Mouse (Mus musculus) MEL-GATA-1-ER (cell line): ENCODE results near the gene Copg2.

ENCODE experiments used
- DNase-seq: peaks from one replicate; pipeline ENCODE4 v3.0.0-alpha.2; 2012; ENCODE audit warnings: low read depth; ENCODE audit errors: extremely low read depth

Copg2 gene

DNA sequence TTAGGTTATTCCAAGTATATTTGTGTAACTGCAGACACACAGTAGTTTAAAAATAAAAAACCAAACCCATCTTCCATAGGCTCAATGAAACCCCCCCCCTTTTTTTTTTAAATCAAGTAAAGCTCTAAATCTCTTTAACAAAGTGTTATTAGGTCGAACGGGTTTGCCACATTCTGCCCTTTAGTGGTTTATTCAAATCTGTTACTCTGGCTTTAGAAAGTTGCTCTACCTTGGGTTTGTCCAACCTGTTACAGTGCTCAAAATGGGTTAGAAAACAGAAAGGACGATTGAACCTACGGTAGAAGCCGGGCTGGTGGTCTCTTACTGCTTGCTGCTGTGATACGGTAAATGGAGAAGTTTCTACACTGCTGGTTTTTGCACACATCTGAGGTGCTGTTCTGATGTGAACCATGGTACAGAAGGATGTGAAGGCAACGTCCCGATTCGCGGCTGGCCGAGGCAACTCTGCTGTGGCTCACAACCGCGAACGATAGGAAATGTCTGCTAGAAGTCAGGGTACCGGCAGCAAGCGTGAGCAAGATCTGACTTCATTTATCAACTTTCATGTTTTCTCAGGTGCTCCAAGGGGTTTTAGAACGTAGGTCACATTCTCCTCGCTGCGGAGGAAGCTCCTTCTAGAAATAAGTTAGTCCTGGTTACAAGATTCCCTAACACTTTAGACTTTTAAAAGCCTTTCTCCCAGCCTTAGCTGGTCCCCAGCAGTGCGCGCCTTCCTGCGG lies 161.4 kb downstream of the Copg2 start:
- DNase-seq: no peak

DNA sequence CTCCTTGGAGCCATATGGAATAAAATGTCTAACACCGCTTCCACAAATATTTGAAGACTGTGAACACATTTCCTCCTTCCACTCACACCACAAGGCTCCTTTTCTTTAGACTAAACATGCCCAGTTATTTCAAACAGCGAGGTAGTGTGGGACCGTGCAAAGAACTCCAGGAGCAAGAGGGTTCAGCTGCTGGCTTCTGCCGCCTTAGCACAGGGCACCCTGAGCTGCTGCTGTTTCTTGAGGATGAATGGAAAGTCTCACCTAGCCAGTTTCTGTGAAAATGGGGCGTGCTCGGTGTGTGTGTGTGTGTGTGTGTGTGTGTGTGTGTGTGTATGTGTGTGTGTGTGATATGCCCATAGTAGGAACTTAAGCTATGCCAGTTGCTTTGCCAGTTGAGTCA lies 162.1 kb downstream of the Copg2 start:
- no peak for DNase-seq

DNA sequence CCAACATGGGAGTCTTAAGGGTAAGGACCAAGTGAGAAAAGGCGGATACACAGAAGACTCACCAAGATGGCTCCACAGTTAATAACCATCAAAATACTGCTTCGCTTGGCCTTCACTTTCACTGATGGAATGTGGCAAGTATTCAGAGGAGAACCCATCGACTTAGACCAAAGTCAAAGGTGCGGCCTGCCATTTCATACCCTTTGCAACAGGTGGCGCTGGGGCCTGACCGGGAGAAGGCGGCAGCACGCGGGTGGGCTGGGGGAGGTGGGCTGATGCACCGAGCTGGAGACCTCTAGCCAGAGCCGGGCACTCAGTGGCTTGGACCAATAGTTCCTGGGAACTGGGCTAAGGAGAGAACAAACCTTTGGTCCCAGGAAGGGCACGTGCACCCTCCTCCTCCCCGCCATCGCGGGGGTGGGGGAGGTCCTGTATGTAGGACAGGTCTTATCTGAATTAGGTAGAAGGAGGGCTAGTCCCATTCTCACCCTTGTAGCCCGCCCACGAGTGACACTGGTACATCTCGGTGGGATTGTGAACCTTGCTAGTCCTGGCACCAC lies 163.9 kb downstream of the Copg2 start:
- no peak for DNase-seq

DNA sequence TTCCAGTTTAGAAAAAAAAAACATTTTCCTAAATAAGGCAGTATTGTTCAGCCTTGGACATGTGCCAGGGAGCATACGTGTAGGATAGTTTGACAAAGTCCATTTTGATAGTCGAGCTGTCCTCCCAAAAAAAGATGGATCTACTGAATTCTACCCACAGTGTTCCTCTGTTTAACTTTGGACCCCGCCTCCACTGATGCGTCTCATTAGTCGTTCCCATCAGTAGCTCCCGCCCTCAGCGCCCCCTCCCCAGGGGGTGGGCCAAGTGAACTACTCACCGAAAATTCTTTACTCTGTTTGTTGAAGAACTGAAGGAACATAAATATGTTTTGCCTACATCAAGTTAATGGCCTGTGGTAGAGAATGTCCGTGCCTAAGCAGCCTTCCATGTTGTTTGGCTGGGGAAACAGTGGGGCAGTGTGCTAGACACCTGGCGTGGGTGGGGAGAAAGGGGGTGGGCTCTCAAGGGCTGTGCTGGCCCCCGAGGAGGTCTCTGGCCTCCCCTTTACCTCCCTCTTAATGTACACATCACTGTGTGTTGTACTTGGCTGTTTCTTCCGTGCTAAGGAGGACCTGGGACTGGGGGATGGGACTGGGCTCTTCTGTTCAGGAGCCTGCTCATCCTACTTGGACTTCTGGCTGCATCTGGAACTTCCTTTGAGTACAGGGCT lies 166.2 kb downstream of the Copg2 start:
- DNase-seq: no peak

GRCm38 (mm10) chr6:30723331-30723730 lies 173.3 kb downstream of the Copg2 start, which contains the start of gene Mest:
Mest (plus strand) TSS chr6:30723547.
- DNase-seq: no peak

DNA sequence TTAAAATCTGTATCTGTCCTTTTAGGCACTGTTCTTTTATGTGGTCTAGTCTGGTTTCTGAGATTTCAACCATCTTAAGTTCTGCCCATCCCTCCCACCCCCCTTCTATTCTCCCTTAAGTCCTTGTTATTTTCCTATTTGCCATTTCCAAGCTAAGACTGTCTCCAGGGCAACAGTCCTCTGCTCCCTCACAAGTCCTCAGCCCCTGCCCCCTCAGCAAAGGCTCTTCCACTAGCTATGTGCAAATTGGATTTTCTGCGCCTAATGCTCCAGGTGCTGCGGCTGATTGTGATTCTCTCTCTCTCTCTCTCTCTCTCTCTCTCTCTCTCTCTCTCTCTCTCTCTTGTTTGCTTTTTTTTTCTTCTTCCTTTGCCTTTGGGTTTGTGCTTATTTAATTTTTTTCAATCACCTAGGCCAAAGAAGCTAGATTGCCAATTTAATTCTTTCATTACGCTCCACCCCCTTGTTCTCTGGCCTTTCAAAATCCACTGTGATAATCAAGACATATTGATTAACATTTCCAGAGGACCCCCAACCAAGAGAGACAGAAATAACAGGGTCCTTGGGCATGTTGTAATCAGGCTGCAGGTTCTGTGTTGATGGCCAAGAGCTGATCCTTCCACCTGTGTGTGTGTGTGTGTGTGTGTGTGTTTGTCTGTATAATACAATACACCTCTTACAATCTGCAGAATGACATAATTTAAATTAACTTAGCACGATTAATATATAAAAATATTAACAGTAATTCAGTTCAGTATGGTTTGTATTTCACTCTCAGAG lies 174.0 kb downstream of the Copg2 start:
- DNase-seq: no peak

- no peak for DNase-seq
These were observed 179.8 kb downstream of the Copg2 start for GRCm38 (mm10) chr6:30716796-30717195.

DNA sequence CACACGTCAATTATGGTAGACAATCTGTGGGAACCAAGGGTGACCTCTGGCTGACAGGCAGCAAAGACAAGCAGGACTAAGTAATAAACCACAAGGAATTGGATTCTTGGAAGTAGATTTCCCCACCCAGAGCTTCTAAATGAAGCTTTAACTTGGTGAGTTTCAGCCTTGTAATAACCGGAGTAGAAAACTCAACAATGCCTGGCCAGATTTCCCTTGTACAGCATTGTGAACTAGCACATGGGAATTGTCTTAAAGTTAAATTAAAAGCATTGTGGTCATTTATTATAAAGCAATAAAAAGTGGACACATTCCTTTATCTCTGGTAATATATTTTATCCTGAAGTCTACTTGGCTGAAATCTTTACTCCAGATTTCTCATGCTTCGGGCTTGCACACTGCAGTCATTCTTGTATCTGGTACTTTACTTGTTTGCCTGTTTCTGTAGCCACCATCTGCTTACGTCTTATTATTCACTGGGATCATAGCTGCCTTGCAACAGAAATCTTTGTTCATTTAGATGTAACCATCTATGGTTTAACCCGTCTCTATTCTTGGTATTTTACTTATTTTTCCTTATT lies 181.6 kb downstream of the Copg2 start:
- no peak for DNase-seq

- DNase-seq: no peak
These were observed 182.7 kb downstream of the Copg2 start for GRCm38 (mm10) chr6:30713896-30714295.

- no peak for DNase-seq
These were observed 183.1 kb downstream of the Copg2 start for GRCm38 (mm10) chr6:30713455-30713854.

DNA sequence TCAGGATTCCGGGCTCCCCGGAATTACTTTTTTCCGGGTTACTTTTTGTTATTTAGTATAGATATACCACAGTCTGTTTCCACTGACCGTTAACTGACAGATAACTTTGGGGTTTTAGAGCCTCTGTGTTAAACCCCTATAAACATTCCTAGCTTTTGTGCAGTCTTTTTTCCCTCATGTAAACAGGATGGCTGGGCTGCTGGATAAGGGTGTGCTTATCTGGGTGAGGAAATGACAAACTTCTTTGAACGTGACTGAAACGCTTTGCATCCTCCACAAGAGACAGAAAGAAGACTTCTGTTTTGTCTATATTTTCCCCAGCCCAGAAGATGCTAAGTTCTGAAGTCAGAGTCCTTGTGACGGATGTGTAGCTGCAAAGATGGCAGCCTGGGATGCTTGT lies 184.1 kb downstream of the Copg2 start:
- DNase-seq: peak; percentile 93

DNA sequence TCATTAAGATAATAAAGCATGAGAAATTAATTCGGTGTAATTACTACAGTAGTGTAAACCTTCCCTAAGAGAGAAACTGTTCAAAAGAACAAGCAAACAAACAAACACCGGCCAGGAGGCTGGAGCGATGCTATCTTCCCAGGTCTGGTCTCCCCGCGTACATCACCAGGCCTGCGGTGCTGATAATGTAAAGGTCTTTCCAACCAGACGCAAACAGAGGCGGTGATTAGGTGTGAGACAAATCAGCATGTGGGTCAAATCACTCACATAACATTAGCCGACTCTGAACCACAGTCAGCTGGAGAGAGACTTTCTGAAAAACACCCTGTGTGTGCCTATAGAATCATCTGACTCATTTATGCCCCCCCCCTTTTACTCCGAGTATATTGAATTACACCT lies 185.2 kb downstream of the Copg2 start:
- no peak for DNase-seq

- DNase-seq: no peak
These were observed 185.9 kb downstream of the Copg2 start for GRCm38 (mm10) chr6:30710371-30711364.

DNA sequence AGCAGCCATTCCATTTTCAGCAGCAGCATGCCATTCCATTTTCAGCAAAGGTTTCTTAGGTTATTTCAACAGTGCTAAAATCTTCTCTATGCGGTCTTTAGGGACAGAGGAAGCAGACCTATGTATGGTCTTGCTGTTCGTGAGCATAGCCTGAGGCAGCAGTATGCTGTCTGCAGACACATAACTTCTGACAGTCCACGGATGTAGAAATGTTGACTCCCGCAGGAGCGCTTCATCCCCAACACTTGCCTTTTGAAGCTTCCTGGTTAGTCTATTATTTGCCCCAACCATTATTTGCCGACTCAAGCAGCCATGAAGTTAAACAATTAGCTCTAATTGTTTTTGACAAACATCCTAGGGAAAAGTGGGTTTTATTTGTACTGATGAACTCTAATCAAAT lies 187.5 kb downstream of the Copg2 start:
- DNase-seq: no peak

- no peak for DNase-seq
These were observed 192.5 kb downstream of the Copg2 start for GRCm38 (mm10) chr6:30703977-30704602.

GRCm38 (mm10) chr6:30703476-30703875 lies 193.1 kb downstream of the Copg2 start:
- no peak for DNase-seq

DNA sequence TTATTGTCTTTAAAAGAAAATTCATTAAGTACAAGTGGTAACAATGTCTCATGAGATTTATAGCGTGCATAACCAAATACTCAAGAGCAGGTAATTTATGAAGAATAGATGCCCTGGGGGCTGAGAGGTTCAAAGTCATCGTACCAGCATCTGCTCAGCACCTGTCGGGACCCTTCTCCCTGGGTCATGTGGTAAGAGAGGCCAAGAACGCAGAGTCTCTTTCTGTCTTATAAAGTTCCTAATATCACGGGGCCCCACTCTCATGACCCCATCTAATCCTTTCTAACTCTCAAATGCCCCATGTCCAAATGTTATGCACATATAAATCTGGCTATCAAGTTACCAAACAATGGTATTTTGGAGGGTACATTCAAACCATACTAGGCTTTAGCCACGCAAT lies 193.7 kb downstream of the Copg2 start:
- no peak for DNase-seq

GRCm38 (mm10) chr6:30700182-30700581 lies 196.4 kb downstream of the Copg2 start:
- no peak for DNase-seq

GRCm38 (mm10) chr6:30698036-30698435 lies 198.6 kb downstream of the Copg2 start:
- no peak for DNase-seq
